Mouse (Mus musculus) liver, adult (tissue): ENCODE measurements around the gene Ubac2.

ENCODE experiments used
- GATA4 ChIP-seq: IDR thresholded peaks from 2 replicates; pipeline ENCODE4 v1.6.1; 2014; ENCODE audit warnings: mild to moderate bottlenecking, low read length; ENCODE audit not compliant: insufficient replicate concordance

Gene Ubac2

DNA sequence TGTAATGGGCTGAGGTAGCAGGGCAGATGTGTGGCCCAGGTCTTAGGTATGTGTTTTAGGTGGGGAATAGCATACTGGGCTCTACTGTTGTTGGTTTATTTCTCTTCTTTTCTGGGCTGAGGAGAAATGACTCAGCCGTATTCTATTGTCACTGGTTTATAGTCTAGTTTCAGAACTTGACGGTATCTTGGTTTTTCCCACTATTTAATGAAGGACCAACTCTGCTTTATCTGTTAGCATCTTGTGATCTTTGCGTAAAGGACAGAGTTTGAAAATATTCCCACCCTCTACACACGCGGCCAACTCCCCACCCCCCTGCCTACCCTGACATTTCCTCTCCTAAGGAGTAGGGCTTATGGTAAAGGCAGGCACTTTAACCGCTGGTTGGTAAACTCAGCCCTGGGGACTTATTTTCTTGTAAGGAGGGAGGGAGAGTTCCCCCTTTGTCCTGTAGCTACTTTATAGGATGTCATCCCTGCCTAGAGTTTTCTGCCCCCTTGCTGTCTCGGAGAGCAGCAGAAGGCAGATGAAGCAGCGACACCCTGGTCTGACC is 163.8 kb downstream of the Ubac2 start:
- TF ChIP-seq GATA4, result no peak

DNA sequence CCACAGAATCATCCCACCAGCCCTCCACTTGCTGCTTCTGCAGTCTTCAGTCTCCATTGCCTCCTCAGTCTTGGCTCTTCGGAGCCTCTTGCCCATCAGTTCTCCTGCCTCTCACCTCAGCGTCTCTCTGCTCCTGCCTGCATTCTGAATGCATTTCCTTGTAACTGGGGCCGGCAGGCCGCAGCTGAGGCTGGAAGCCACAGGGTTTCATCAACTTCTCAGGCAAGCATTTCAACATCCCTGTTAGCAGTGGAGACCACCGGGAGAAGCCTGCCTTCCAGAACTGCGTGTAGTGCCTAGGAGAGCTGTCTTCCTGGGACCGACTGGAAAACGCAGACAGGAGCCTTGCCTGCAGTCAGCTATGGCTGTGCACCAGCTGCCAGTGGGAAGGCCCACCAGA is 169.4 kb downstream of the Ubac2 start:
- TF ChIP-seq GATA4, result no peak

DNA sequence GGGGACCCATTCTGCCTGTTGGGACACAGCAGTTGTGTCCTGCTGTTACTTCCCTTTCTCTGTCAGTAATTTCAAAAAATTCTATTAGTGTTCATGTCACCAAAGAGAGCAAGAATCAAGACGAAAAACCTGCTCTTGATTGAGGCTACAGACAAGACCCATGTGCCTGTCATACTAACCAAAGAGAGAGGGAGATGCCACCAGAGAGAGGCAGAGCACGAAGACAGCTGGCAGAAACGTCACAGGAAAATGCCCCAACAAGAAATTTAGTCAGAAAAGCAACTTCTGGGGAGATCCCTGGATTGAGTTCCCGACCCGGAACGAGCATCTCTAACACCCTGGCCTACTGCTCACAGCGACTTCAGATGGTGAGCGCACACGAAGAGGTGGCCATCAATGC is 170.4 kb downstream of the Ubac2 start:
- TF ChIP-seq GATA4, result no peak

DNA sequence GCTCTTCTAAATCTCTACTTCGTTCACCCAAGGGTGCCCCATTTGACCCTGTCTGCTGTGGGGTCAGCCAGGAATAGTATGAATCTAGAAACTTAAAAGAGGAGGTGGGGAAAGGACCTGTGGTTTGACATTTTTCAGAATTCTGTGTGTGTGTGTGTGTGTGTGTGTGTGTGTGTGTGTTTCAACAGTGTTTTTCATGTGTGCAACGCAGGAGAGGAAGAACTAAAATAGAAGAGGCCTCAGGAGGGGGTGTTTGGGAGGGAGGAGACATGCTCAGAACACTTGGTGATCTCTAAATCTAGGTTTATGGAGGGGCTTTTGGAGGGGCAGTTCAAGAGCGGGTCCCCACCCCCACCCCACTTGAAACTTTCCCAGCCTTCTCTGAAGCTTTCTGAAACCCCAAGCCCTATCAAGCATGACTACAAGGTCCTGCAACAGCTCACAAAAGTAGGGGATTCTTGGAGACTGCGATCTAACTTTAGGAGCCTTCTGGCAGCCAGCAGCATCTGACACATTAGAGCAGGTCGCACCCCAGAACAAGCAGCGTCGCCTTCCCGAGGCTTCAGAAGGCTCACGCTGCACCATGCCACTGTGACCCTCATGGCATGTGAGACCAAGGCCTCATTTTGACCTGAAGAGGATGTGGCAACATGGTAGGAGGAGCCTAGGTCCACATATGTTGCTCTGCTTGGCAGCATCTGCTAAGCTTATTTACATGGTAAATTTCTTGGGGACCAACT is 174.6 kb downstream of the Ubac2 start:
- no peak for TF ChIP-seq GATA4

DNA sequence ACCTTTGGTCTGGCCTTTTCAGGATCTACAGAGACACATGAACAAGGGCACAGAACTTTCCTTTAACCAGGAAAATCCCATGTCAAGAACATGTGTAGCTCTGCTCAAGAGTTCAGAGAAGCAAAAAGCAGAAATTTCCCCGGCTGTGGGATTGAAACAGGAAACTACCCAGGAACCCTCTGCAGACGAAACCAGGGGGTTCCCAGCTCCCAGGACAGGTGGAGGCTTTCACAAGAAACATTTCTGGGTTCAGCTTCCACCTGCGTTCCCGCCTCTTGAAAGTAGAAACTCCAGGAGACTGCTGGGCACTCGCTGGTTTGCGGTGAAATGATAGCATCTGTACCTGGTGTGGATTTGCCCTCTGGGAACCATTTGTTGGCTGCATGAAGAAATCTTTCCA is 178.5 kb downstream of the Ubac2 start:
- TF ChIP-seq GATA4, result no peak

DNA sequence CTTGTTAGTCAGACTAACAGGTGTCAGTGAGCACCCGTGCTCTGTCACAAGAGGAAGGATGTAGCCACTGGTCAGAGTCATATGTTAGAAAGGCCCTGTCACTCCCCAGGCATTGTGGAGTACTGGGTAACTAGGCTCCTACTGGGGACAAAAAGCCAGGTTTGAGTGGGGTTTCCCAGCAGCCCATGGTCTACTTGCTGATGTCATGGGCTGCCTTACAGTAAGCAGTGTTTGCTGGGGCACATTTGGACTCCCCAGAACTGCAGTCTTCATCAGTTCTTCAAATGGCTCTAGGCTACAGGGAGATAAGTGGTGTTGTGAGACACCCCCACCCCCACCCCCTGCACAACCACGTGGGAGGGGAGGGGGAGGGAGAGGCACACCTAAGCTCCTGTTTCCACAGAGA is 179.5 kb downstream of the Ubac2 start:
- TF ChIP-seq GATA4, result no peak

DNA sequence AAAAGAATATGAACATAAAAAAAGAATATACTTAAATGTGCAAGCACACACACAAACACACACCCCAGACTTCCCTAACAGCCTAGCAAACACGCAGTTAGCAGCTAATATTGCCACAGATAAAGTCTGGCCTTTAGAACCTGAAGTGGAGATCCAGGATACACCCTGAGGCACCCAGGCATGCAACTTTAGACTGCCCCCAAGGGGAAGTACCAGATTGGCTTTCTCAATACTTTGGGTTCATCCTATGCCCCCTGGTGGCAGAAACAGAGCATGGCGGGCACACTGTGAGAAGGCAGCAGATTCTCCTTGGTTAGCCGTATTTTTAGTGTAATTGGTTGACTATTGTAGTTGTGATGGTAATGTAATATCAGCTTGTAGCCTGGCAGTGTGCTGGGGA is 182.2 kb downstream of the Ubac2 start:
- TF ChIP-seq GATA4, result no peak

DNA sequence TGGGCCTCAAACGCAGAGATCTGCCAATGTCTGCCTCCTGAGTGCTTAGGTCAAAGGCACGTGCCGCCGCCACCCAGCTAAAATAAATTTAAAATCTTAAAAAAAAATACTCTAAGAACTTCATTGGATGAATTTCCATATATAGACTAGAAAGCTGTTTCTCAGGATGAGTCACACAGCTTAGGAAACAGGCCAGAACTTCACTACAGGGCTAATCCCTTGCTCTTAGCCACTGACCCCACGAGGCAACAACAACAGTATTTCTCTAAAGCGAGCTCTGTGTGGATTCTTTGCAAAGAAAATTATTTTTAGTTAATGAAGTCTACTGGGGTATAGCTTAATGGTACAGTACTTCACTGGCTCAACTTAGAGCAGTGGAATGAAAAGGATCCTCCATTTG is 183.0 kb downstream of the Ubac2 start:
- TF ChIP-seq GATA4, result no peak

DNA sequence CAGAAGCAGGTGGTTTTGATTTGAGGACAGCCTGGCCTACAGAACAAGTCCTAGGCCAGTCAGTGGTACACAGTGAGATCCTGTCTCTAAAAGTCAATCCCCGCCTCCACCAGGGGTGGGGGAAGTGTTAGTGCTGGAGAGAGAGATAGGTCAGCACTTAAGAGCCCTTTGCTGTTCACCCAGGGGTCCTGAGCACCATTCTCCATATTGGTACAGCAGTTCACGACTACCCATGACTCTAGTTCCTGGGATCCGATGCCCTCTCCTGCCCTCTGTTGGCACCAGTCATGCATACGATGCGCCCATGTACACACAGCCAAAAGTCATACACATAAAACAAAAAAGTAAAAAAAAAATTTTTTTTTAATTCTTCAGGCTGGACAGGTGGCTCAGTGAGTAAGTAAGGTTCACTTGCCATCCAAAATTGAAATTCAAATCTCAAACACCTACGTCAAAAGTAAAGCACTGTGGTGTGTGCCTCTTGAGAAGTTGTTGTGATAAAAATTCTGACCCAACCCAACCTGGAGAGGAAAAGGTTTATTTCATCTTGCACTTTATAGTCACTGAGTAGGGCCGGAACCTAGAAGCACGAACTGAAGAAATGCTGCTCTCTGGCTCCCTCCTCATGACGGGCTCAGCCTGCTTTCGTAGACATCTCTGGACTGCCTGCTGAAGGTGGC is 184.1 kb downstream of the Ubac2 start:
- no peak for TF ChIP-seq GATA4

DNA sequence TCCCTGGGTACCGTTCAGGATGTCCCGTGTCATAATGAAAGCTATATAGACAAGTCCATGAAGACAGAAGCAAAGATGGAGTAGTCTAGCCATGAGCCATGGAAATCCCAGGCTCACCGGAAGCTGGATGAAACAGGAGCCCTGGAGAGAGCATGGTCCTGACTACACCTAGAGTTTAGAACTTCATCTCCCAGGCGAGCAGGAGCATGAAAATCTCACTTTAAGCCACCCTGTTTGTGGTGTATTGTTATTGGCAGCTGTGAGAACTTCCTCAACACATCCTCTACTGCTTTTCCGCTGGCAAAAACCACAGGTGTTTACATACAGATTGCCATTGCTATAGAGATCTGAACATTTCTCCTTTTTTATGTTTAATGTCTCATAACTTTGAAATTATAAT is 185.2 kb downstream of the Ubac2 start:
- TF ChIP-seq GATA4, result no peak

DNA sequence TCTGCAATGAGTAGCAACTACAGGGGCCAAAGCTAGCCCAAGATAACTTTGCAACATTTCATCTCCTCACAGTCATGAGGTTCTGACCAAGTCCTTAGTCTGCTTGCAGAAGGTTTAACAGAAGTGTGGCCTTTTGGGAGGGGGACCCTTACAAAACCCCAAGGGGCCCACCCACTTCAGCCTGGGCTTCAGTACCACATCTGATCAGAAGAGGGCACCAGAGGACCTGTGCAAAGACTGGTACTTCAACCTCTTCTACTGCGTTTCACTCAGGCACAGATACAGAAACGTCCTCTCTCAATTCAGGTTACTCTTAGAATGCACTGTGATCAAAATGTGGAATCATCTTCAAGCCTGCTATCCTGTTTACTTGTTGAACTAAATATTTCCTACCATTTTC is 186.1 kb downstream of the Ubac2 start:
- TF ChIP-seq GATA4, result no peak

DNA sequence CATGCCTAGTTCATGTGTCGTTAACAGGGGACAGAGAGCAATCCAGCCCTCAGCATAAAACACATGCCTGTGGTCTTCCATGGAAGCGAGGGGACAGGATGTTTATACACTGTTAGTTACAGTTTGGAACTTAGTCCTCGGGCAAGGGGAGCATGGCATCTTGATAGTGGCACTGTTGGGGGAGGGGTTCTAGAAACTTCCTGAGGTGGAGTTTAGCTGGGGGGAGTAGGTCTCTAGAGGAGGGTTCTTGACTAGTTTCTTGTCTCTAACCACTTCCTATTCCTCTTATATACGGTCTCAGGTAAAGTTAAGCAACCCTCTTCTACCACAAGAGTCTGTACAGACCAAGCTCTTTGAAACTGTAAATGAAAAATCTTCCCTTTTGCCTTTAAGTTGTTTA is 187.8 kb downstream of the Ubac2 start:
- TF ChIP-seq GATA4, result no peak

DNA sequence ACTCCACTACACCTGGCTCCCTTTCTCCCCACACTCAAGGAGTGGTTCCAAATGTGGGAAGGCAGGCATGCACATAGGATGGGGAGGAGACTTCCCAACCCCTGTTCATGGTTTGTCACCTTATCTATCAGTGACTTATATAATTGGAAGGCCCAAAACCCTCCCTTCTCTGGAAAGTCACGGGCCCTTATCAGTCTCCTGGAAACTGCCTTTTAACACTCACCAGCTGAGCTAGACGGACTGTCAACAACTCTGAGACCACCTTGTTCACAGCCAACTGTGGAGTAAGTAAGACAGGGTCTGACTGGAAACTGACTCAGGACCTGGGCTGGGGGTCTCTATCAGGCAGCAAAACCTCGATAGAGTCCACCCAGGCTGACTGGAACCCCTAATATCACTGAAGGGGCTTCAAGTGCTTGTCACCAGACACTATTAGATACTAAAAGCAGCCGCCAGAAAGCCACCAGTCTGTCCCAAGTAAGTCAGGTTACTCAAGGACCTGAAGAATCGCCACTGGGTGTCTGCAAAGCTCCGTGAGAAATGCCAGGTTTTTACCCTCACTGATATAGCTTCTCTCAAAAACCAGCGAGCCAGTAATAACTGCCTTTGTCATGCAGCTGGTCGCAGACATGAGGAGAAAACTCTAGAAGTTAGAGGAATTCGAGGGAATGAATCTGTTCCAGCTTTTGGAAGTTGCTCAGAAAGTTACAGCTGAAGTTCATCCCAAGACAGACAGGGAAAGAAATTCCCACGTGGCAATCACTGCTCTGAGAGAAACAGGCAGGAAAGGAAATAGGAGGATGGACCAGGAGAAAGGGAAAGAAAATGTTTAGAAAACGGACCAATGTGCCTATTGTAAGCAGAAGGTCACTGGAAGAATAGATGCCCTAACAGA is 190.6 kb downstream of the Ubac2 start:
- no peak for TF ChIP-seq GATA4

DNA sequence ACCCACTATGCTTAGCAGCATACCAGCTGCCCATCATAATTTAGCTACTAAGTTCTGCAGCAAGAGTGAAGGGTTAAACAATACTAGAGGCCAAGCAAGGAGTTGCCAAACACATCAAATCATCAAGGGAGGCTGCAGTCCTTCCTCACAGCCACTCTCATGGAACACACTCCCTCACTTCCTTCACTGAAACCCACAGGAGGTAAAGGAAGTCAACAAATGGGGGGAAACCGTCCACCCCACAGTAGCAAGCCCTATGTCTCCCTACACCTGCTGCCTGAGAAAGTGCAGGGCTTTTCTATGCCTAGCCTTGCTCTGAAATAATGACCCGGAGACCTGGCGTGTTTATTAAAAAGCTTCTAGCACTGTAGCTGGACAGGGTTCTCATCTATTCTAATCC is 191.5 kb downstream of the Ubac2 start:
- no peak for TF ChIP-seq GATA4
